Mouse (Mus musculus): ENCODE measurements around the gene Zyx.

The Zyx gene

DNA sequence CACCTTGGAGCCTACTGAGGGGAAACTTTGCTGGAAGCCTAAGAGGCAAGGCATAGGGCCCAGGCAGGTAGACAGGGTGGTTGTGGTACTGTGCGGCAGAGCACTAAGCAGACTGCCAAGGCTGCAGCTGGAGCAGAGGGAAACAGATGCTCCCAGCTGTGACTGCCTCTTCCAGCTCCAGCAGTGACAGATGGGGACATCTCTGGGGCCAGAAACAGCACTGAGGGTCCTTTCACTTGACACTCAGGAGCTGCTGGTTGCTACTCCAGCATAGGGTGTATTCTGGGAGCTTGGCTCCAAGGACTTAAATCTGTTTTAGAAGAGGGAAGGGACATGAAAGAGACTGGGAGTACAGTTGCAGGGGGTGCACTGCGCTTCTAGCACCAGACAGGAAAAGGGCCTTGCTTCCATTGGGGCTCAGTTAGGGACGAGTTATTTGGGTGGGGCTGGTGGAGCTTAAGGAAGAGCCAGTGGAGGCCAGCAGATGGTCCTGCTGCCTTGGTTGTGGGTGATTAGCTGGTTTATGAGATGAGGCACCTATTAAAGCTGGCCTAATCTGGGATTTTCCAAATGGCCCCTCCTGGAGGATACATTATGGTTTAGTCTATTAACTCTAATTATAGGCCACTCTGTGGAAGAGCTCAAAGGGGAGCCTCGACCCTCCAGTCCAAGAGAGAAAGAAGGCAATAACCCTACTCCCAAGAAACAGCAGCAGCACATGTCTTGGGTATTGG is 21.4 kb downstream of the Zyx start:
- no peak for DNase-seq (ENCODE audit: low spot score in 2 of 2)

DNA sequence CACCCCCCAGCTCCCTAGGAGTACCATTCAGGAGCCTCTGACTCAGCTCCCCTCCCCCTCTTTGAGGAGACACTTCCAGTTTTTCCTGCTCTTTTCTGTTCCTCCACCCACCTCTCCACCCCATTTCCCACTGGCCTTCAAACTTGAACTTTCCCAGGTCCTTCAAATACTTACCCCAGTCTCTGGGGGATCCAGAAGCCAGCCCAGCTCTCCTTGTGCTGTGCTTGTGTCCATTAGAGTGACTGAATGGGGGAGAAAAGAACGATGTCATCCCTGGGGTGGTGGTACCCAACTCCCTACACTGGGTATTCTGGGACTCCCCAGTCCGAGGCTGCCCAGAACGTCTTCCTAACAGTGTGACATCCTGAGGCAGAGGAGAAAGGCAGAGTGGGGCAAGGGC is 22.6 kb downstream of the Zyx start:
- no peak for DNase-seq (ENCODE audit: low spot score in 2 of 2)

DNA sequence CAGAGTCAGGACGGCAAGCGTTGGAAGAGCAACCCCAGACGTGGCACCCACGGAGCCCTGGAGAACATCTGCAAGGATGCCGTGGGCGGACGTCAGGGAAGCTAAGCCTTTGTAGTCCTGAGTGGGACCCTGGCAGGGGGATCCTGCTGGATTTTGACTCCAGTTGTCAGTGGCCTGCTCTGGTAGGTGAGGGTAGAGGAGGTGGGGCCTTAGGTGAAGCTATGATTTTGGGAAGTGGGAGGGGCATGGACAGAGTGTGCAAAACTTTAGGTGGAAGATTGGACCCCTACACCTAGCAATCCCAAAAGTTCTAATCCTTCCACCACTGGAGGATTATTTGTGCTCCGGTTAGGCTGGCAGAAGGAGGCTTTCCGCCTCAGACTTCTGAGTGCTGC is 23.0 kb downstream of the Zyx start:
- DNase-seq (ENCODE audit: low spot score in 2 of 2): no peak

DNA sequence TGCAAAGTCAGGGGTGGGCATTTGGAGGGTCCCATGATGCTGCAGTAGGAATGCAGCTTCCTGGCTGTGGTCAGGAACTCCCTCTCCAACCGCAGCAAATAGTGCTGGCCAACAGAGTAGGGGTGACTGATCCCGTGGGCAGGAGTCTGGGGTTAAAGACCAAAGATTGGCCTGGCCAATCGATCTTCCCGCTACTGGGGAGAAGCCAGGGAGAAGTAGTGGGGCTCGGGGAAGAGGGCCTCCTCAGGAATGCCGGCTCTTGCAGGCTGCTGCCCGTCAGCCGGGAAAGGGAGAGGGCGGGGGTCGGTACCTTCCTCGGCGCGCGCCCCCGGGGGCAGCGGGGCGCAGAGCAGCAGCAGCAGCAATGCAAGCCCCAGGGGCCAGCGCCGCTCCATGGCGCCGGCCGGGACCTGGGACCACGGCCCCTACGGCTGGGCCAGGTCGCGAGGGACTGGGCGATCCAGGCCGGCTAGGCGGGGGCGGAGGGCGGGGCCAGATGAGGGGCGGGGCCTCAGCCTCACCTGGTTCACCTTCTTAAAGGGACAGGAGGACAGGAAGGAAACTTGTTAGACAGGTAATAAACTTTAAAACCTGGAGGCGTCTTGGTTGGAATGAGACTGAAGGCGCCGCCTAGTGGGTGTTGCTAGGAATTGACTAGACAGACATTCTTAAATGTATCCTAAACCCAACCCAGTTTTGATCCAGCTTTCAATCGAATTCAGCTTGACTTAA is 23.6 kb downstream of the Zyx start, which contains the start of gene Epha1:
Epha1 (minus strand) TSS at position 453 of the 732 bp plus-strand sequence.
- peak; percentile 65 to 67 for DNase-seq (ENCODE audit: low spot score in 2 of 2)

DNA sequence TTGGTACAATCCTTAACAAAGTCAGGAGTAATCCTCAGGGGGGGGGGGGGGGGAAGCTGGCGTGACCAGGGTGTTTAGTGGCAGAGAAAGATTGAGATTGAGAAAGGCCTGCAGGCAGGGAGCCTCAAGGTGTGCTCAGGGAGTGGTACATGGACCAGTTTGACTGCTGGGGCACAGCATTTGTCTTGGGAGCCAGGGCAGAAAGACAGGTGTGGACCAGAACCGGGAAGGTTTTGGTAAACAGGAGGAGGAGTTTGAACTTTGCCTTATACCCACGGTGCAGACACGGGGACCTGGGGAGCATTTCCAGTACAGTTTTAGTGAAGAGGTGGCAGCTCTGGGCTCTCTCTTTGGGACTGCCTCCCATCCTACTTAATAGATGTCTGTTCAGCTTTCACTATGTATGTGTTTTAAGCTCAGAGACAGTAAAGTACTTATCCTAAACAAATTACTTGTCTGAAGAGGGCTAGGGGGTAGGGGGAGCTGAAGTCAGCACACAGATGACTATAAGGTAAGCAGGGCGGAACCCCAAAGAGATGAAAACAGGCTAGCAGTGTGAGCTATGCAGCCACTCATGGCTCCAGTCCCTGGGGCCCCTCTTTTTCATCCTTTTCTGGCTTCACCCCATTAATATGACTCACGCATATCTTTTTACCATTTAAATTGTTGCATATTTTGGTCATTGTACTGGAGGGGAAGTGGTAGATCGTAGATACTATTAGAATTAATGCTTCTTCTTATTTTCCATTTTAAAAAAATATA is 24.4 kb downstream of the Zyx start:
- DNase-seq (ENCODE audit: low spot score in 2 of 2): no peak

DNA sequence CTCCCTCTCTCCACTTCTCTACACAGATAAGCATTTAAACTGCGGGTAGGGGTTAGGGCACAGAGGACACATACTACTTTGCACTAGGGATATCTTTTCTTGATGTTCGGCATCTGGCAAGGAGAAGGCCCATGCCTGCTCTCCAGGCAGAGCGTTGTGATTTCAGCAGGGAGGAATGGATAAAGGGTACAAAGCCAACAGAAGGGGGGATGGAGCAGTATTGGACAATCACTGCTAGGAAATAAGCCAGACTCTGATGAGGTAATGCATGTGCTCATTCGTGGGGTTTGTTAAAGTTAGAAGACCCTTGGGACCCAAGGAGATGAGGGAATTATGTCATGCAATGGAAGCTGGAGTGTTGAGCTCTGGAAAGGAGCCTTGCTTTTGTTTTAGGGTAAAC is 25.3 kb downstream of the Zyx start:
- DNase-seq (ENCODE audit: low spot score in 2 of 2): no peak

DNA sequence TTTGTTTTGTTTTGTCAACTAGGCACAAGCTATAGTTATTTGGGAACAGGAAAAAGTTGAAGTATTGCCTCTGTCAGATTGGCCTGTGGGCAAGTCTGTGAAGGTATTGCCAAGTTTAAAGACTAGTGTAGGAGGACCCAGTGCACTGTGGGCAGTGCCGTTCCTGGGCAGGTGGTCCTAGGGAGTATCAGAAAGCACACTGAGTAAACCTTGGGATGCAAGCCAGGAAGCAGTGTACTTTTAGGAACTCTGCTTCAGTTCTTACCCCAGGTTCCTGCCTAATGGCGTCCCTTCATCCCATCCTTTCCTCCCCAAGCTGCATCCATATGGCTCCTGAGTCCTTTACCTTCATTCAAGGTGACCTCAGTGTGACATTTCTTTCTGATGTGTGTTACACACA is 25.7 kb downstream of the Zyx start:
- no peak for DNase-seq (ENCODE audit: low spot score in 2 of 2)

DNA sequence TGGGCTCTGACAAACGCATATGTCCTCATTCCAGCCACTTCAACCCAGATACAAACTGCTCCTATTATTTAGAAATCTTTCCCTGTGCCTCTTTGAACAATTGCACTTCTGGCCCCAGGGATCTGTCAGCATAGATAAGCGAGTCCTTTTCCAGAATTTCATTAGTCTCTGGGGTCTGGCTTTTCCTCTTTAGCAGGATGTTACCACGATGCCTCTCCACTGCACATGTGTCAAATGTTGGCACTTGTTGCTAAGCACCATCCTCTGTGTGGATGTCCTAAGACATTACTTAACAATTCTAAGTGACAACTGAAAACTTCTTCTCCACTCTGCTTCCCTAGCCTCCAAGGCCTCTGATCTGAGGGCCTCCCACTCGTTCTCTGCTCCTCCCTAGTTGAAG is 26.6 kb downstream of the Zyx start:
- DNase-seq (ENCODE audit: low spot score in 2 of 2): no peak

DNA sequence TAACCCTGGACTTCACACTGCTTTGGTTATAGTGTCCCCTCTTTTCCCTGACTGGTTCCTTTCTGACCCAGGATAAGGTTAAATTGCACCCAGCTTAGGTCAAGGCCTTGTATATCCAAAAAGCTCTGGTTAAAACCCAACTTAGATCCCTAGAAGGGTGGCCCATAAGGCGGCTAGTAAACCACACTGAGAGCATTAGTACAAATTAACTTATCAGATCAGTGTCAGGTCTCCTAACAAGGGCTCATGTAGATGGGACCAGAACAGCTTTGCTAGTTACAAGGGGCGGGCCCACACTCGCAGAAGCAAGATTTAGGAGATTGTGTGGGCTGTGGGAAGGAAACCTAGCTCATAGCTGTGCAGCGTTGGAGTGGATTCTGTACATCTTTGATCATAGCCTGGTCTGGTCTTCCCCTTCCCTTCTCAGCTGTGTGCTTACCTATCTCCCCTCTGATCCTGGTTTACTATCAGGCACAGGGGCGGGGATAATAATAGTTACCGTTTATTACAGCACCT is 27.1 kb downstream of the Zyx start:
- DNase-seq (ENCODE audit: low spot score in 2 of 2): no peak

DNA sequence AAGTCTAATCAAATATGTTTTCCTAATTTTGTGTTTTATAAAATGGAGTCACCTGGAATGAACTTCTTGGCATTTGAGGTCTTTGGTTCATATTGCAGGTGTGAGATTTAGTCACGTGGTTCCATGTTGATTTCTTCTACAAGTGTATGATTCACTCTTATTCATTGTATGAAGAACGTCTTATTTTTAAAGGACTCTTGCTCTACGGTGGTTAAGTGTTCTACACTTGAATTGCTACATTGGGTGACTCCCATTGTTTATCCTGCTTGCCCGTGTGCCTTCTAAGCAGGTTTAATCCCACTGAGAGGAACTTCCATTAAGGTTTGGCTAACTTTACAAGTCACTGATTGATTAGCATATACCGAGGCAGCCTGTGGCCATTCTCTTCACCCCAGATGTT is 27.9 kb downstream of the Zyx start:
- no peak for DNase-seq (ENCODE audit: low spot score in 2 of 2)

DNA sequence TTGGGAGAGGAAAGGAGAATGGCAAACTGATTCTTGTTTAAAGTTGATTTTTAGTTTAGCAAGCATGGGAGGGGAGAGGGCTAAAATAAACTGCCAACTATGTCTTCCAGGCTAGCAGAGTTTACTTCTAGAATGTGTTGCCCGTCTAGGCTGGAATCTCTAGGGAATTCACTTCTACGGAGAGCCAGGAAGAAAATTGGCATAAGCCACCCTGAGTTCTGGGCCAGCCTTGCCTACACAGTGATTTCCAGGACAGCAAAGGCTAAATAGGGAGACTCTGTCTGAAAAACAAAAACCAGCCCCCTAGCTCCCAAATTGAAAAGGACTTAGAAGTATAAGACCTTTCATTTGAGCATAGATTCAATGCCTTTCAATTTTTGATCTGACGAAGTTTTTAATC is 30.1 kb downstream of the Zyx start:
- DNase-seq (ENCODE audit: low spot score in 2 of 2): no peak

DNA sequence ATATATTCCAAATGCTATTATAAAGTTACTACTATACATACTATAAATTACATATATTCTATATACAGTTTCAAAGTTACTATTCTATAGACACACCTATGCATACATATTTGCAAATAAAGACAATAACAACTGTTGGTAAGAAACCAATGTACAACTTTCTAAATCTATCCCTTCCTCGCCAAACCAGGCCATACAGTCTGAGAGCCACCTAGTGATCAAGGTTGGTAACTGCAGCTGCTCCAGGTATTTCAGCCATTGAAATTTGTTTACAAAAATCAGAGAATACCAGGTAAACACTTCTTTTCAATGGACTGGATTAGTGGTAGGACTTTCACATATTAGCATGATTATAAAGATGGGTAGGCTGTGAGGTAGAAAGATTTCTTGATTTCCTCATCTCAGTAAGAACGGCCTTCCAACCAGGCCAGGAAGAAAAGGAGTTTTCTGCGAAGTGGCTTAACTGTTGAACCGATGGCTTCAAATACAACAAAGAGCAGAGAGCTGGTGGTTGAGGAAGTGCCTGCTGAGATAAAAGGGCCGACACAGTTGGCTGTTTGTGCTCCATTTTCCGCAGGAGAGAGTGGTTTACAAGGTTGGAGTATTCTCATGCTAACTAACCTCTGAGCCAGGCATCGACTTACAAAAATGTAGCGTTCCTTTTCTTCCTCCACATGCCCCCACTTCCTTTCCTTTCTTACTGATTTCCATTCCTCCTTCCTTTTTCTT is 31.1 kb downstream of the Zyx start:
- peak in 1 of 2 experiments; percentile 56 for DNase-seq (ENCODE audit: low spot score in 2 of 2)

DNA sequence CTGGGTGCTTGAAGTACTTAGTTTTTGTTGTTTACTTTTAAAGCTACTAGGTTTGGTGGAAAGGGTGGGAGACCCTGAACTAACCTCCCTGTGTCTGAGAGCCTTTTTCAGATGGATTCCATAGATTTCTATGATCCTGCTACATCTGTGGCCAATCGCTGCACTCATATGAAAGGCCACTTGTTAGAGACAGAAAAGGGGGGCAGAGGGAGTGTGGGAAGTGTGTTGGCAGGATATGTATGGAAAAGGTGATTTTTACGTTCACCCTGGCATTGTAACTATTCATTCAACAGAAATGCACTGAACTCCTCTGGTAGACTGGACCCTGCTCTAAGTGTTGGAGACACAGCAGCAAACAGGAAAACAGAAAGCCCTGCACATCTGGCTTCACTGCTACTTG is 31.8 kb downstream of the Zyx start:
- no peak for DNase-seq (ENCODE audit: low spot score in 2 of 2)

DNA sequence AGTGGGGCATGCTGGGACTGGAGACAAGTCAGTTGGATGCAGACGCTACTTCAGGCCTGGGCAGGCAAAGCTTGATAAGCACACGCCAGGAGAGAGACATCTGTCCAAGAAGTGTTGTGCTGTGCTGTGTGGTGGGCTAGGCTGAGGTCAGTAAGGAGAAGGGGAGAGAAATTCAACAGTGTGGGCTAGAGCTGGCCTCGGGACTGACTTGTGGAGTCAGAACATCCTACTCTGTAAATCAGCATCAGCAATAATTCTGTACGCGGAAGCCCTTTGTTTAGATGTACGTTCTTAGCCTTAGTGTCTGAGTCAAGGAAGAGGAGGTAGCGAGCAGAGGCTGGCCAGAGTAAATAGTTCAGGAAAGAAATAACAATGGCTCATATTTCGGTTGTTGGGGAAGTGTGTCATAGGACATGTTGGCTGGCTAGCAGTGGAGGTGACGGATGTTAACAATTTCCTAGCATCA is 32.5 kb downstream of the Zyx start:
- DNase-seq (ENCODE audit: low spot score in 2 of 2): no peak

DNA sequence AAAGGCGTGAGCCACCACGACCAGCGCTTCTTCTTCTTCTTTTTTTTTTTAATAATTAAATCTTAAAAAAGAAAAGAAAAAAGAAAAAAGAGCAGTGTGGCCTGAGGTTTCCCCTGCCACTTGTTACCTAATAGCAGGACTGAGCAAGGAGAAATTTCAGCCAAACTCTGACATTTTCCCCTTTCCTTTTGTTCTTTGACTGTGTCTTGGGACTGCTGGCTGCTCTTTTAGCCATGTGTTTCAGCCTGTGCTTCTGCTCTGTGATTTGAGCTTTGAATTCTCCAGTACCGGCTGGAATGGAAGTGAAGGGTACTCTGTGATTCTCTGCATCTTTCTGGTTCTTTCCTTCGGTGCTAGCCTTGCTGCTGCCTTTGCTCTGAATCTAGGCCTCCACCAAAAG is 33.9 kb downstream of the Zyx start:
- DNase-seq (ENCODE audit: low spot score in 2 of 2): no peak

DNA sequence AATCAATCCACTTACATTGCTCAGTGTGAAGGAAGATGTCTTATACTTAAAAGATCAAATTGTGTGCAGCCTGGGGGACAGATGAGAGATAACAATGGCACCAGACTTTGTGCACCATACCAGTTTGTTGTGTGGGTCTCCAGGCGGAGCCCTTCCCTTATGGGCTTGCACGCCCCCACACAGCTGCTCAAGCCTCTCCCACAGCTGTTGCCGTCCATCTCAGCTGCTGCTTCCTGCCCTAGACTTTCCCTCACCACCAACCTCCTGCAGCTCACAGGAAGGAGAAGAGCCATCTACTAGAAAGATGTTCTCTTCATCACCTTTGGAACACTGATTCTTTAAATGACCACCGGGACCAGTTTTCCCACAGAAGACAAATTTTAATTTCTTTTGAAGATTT is 36.2 kb downstream of the Zyx start:
- peak in 1 of 2 experiments; percentile 39 for DNase-seq (ENCODE audit: low spot score in 2 of 2)

DNA sequence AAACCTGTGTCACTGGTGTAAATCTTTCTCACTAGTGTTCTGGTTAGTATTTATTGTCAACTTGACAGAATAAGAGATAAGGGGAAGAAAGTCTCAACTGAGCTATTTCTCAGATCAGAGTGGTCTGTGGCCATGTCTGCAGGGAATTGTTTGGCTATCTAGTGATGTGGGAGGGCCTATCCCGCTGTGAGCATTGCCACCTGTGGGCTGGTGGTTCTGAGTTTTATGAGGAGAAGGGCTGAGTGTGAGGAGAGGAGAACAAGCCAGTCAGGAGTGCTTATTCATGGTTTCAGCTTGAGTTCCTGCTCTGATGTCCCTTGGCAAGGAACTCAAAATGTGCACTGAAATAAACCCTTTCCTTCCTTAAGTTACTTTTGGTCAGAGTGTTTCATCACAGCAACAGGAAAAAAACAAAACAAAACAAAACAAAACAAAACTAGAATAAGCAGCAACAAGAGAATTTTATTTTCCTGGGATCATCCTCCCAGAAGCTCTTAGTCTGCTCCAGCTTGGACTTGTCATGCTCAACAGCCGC is 42.4 kb downstream of the Zyx start:
- no peak for DNase-seq (ENCODE audit: low spot score in 2 of 2)

DNA sequence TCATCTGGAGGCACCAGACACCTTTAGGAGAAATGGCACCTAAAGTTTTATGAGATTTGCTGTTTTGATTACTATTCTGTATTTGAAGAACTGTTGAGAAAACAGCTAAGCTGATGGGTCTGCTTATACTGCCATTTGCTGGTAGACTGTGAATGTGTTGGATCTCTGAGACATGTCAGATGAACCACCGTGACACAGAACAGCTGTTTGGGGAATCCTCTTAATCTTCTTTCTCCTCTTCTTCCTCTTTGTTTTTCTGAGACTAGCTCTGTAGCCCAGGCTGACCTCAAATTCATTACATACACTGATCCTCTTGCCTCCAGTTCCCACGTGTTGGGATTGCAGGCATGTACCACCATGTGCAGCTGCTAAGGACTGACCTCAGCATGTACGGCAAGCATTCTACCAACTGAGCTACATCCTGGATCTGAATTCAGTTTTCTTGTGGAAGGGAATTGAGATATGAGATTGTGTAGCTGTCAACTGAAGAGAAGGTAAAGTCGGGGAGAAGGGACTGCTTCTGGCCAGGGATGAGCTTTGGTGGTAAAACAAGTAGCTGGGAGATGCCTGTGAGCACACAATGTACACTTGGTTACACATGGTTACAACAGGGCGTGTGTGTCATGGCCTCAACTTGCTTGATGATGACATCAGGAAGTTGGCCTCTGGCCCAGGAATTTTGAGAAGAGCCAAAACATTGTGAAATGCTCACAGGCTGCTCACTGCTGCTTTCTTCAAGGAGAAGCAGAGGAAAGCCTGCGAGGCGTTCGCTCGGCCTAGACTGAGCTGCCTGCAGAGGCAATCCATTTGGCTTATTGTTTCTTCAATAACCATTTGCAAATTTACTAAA is 46.8 kb downstream of the Zyx start:
- no peak for DNase-seq (ENCODE audit: low spot score in 2 of 2)

DNA sequence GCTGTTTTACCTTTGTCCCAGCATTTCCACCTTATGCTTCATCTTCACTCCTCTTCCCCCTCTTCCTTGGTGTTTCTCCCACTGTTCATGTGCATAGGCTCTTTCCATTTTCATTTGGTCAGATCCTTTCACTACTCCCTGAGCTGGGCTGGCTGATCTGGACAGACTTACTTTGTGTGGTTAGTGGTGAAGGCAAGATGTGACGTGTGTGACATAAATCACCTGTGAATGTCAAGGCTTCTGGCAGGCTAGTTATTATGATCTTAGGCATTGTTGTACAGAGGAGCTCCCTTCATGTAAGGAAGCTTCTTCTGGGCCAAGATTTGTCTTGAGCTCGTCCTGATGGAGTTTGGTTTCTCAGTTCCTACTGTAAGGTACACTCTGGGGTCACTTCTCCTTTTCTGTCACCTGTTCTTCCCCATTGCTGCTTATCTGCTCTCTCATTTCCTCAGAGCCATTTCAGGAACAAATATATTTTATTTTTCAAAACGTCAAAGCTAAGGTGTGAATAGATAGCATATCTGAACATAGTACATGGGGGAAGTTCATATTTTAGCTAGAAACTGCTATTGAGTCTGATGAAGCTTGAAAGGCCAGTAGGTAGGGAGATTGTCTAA is 47.7 kb downstream of the Zyx start:
- DNase-seq (ENCODE audit: low spot score in 2 of 2): no peak

DNA sequence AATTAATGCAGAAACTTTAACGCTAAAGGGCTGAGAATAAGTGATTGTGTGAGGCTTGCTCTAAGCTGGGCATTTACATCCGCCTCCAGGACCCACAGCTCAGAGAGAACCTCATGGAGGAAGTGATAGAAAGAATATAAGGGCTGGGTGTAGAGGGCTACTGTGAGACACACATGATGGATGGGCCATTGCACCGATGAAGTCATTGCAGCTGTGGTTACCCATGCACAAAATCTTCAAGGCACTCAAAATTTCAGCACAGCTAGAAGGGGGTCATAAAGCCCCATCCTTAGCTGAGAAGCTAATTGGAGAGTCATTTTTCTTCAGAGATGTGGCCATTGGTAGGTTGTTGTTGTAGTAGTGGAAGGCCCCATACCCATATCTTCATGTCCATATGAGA is 48.9 kb downstream of the Zyx start:
- no peak for DNase-seq (ENCODE audit: low spot score in 2 of 2)
